Mouse (Mus musculus): ENCODE measurements around the gene Hbb-bh2. TPM values are rescaled to one million over a fixed set of nuclear protein-coding genes. Genes with fewer than 3 reads are reported as not detected.
"Not testable (repeated sequence)": the region's sequence is repeated elsewhere in the genome, so short reads cannot be mapped to it uniquely, and the experiment has no call there.

The Hbb-bh2 gene
- polyA plus RNA-seq, 1 experiment from 2014 or later = not detected

GRCm38 (mm10) chr7:103813766-103814165, 26.6 kb downstream of the Hbb-bh2 start, which contains the start of gene Hbb-bt:
Gene Hbb-bt (minus strand): TSS chr7:103813996.
- Histone ChIP-seq H3K27me3 (ENCODE audit: insufficient read depth, low read length) (no peaks in the 10 kb centered on the region), H3K27ac (ENCODE audit: low read length) (no peak within 1 kb of the TSS), H3K4me3 (ENCODE audit: low read length) (no peak within 1 kb of the TSS), H3K36me3 (ENCODE audit: insufficient read depth, low read length) (no peaks in the 10 kb centered on the region), H3K4me2 (replicated peaks; ENCODE audit: low read depth, low read length) (no peak within 1 kb of the TSS), H3K9me3 (ENCODE audit: low read length) (no peaks in the 10 kb centered on the region), H3K4me1 (ENCODE audit: insufficient read depth, low read length) (no peaks in the 10 kb centered on the region), H3K9ac (replicated peaks; ENCODE audit: low read length) (no peak within 1 kb of the TSS)
- WGBS = 86% methylated on average over 3 of the region's 3 CpGs
- ATAC-seq (ENCODE audit: low FRiP score, low TSS enrichment) = no peak

- H3K4me1 ChIP-seq (ENCODE audit: insufficient read depth, low read length); H3K9ac ChIP-seq (replicated peaks; ENCODE audit: low read length); H3K36me3 ChIP-seq (ENCODE audit: insufficient read depth, low read length); H3K4me3 ChIP-seq (ENCODE audit: low read length); H3K9me3 ChIP-seq (ENCODE audit: low read length); H3K4me2 ChIP-seq (replicated peaks; ENCODE audit: low read depth, low read length); ATAC-seq (ENCODE audit: low FRiP score, low TSS enrichment); H3K27ac ChIP-seq (ENCODE audit: low read length); H3K27me3 ChIP-seq (ENCODE audit: insufficient read depth, low read length): not testable (repeated sequence)
- no CpG with 5 or more reads among the region's 3 CpGs for WGBS
Observed at GRCm38 (mm10) chr7:103813152-103813551, 27.2 kb downstream of the Hbb-bh2 start.

GRCm38 (mm10) chr7:103812174-103812573, 28.1 kb downstream of the Hbb-bh2 start:
- ATAC-seq (ENCODE audit: low FRiP score, low TSS enrichment) = no peak
- Histone ChIP-seq H3K4me3 (ENCODE audit: low read length) (no peak overlapping the region), H3K4me2 (replicated peaks; ENCODE audit: low read depth, low read length) (no peak overlapping the region), H3K27ac (ENCODE audit: low read length) (no peak overlapping the region), H3K27me3 (ENCODE audit: insufficient read depth, low read length) (no peaks in the 10 kb centered on the region), H3K9me3 (ENCODE audit: low read length) (no peaks in the 10 kb centered on the region), H3K4me1 (ENCODE audit: insufficient read depth, low read length) (no peaks in the 10 kb centered on the region), H3K36me3 (ENCODE audit: insufficient read depth, low read length) (no peaks in the 10 kb centered on the region), H3K9ac (replicated peaks; ENCODE audit: low read length) (no peak overlapping the region)
- 52% methylated on average over 1 of the region's 1 CpGs for WGBS

GRCm38 (mm10) chr7:103811223-103811845, 29.0 kb downstream of the Hbb-bh2 start:
- no peaks in the 10 kb centered on the region for H3K9me3 ChIP-seq (ENCODE audit: low read length)
- H3K27me3 ChIP-seq (ENCODE audit: insufficient read depth, low read length) = no peaks in the 10 kb centered on the region
- H3K36me3 ChIP-seq (ENCODE audit: insufficient read depth, low read length) = no peaks in the 10 kb centered on the region
- no peak overlapping the region for H3K4me2 ChIP-seq (replicated peaks; ENCODE audit: low read depth, low read length)
- H3K4me1 ChIP-seq (ENCODE audit: insufficient read depth, low read length) = no peaks in the 10 kb centered on the region
- H3K27ac ChIP-seq (ENCODE audit: low read length) = no peak overlapping the region
- no peak overlapping the region for H3K9ac ChIP-seq (replicated peaks; ENCODE audit: low read length)
- WGBS = 73% methylated on average over 1 of the region's 1 CpGs
- no peak for ATAC-seq (ENCODE audit: low FRiP score, low TSS enrichment)
- no peak overlapping the region for H3K4me3 ChIP-seq (ENCODE audit: low read length)

- no peaks in the 10 kb centered on the region for H3K27me3 ChIP-seq (ENCODE audit: insufficient read depth, low read length)
- H3K9me3 ChIP-seq (ENCODE audit: low read length) = no peaks in the 10 kb centered on the region
- no peak overlapping the region for H3K9ac ChIP-seq (replicated peaks; ENCODE audit: low read length)
- ATAC-seq (ENCODE audit: low FRiP score, low TSS enrichment) = no peak
- H3K36me3 ChIP-seq (ENCODE audit: insufficient read depth, low read length) = no peaks in the 10 kb centered on the region
- WGBS = 74% methylated on average over 3 of the region's 3 CpGs
- H3K4me2 ChIP-seq (replicated peaks; ENCODE audit: low read depth, low read length) = no peak overlapping the region
- no peak overlapping the region for H3K27ac ChIP-seq (ENCODE audit: low read length)
- H3K4me3 ChIP-seq (ENCODE audit: low read length) = no peak overlapping the region
- no peaks in the 10 kb centered on the region for H3K4me1 ChIP-seq (ENCODE audit: insufficient read depth, low read length)
Observed at GRCm38 (mm10) chr7:103810746-103811145, 29.6 kb downstream of the Hbb-bh2 start.

- Histone ChIP-seq H3K27ac (ENCODE audit: low read length) (no peak overlapping the region), H3K4me2 (replicated peaks; ENCODE audit: low read depth, low read length) (no peak overlapping the region), H3K4me1 (ENCODE audit: insufficient read depth, low read length) (no peaks in the 10 kb centered on the region), H3K9me3 (ENCODE audit: low read length) (no peaks in the 10 kb centered on the region), H3K36me3 (ENCODE audit: insufficient read depth, low read length) (no peaks in the 10 kb centered on the region), H3K9ac (replicated peaks; ENCODE audit: low read length) (no peak overlapping the region), H3K27me3 (ENCODE audit: insufficient read depth, low read length) (no peaks in the 10 kb centered on the region), H3K4me3 (ENCODE audit: low read length) (no peak overlapping the region)
- 93% methylated on average over 1 of the region's 1 CpGs for WGBS
- no peak for ATAC-seq (ENCODE audit: low FRiP score, low TSS enrichment)
Observed at GRCm38 (mm10) chr7:103810296-103810695, 30.0 kb downstream of the Hbb-bh2 start.

GRCm38 (mm10) chr7:103809801-103810155, 30.5 kb downstream of the Hbb-bh2 start:
- Histone ChIP-seq H3K4me2 (replicated peaks; ENCODE audit: low read depth, low read length) (no peak overlapping the region), H3K27me3 (ENCODE audit: insufficient read depth, low read length) (no peaks in the 10 kb centered on the region), H3K36me3 (ENCODE audit: insufficient read depth, low read length) (no peaks in the 10 kb centered on the region), H3K27ac (ENCODE audit: low read length) (no peak overlapping the region), H3K9ac (replicated peaks; ENCODE audit: low read length) (no peak overlapping the region), H3K9me3 (ENCODE audit: low read length) (no peaks in the 10 kb centered on the region), H3K4me3 (ENCODE audit: low read length) (no peak overlapping the region), H3K4me1 (ENCODE audit: insufficient read depth, low read length) (no peaks in the 10 kb centered on the region)
- no peak for ATAC-seq (ENCODE audit: low FRiP score, low TSS enrichment)
- WGBS = 40% methylated on average over 1 of the region's 1 CpGs

GRCm38 (mm10) chr7:103808971-103809800, 31.1 kb downstream of the Hbb-bh2 start:
- Histone ChIP-seq H3K9ac (replicated peaks; ENCODE audit: low read length) (no peak overlapping the region), H3K4me3 (ENCODE audit: low read length) (no peak overlapping the region), H3K36me3 (ENCODE audit: insufficient read depth, low read length) (no peaks in the 10 kb centered on the region), H3K4me2 (replicated peaks; ENCODE audit: low read depth, low read length) (no peak overlapping the region), H3K27me3 (ENCODE audit: insufficient read depth, low read length) (no peaks in the 10 kb centered on the region), H3K27ac (ENCODE audit: low read length) (no peak overlapping the region), H3K4me1 (ENCODE audit: insufficient read depth, low read length) (no peaks in the 10 kb centered on the region), H3K9me3 (ENCODE audit: low read length) (no peaks in the 10 kb centered on the region)
- 62% methylated on average over 5 of the region's 5 CpGs for WGBS
- ATAC-seq (ENCODE audit: low FRiP score, low TSS enrichment) = no peak

- H3K36me3 ChIP-seq (ENCODE audit: insufficient read depth, low read length); H3K9me3 ChIP-seq (ENCODE audit: low read length); ATAC-seq (ENCODE audit: low FRiP score, low TSS enrichment); H3K4me2 ChIP-seq (replicated peaks; ENCODE audit: low read depth, low read length); H3K4me3 ChIP-seq (ENCODE audit: low read length); H3K27me3 ChIP-seq (ENCODE audit: insufficient read depth, low read length); H3K27ac ChIP-seq (ENCODE audit: low read length); H3K9ac ChIP-seq (replicated peaks; ENCODE audit: low read length); H3K4me1 ChIP-seq (ENCODE audit: insufficient read depth, low read length): not testable (repeated sequence)
- WGBS = 77% methylated on average over 2 of the region's 2 CpGs
Observed at GRCm38 (mm10) chr7:103808120-103808519, 32.2 kb downstream of the Hbb-bh2 start.

- Histone ChIP-seq H3K4me2 (replicated peaks; ENCODE audit: low read depth, low read length) (no peak overlapping the region), H3K9ac (replicated peaks; ENCODE audit: low read length) (no peak overlapping the region), H3K9me3 (ENCODE audit: low read length) (no peaks in the 10 kb centered on the region), H3K4me3 (ENCODE audit: low read length) (no peak overlapping the region), H3K4me1 (ENCODE audit: insufficient read depth, low read length) (no peaks in the 10 kb centered on the region), H3K27ac (ENCODE audit: low read length) (no peak overlapping the region), H3K36me3 (ENCODE audit: insufficient read depth, low read length) (no peaks in the 10 kb centered on the region), H3K27me3 (ENCODE audit: insufficient read depth, low read length) (no peaks in the 10 kb centered on the region)
- WGBS = 69% methylated on average over 1 of the region's 1 CpGs
- ATAC-seq (ENCODE audit: low FRiP score, low TSS enrichment) = no peak
Observed at GRCm38 (mm10) chr7:103806856-103807255, 33.5 kb downstream of the Hbb-bh2 start.
